8 mouse cellular contexts compared by ENCODE assay signal in the genomic region with DNA sequence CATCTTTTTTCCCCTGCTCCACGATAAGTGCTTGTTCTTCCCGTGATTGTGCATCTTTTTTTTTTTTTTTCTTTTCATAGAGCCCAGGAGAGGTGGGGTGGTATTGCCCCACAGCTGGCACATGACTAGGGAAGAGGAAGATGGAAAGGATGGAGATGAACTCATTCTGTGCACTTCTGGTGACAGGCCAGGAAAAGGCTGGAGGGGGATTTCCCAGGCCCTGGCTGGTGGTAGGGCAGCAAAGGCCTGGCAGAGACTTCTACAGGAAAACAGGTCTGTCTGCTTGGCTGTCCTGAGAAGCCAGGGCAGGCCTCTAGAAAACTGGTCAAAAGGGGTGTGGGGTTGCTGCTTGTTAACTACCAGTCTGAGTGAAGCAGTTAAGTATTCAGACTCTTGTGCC. TPM values are rescaled to one million over a fixed set of nuclear protein-coding genes. Genes with fewer than 3 reads are reported as not detected.
DNase-seq lines count a peak whose midpoint lies in the region; ATAC-seq lines count a peak whose summit lies in the region.

No protein-coding gene starts in this region.

- H3K27ac ChIP-seq in heart, embryonic 12.5 days (ENCODE audit: poor library complexity, severe bottlenecking), result no peak overlapping the region; the same call in 1 of the 2 replicates

- ATAC-seq in heart, embryonic 12.5 days (ENCODE audit: insufficient number of reproducible peaks, low FRiP score), result no peak
- ATAC-seq in megakaryocyte progenitor cell, adult 5-6 weeks (replicated peaks; ENCODE audit: poor library complexity), result 0 out of 2 replicates have a peak, but pooled peaks have one; percentile 8

- H3K9me3 ChIP-seq in heart, embryonic 12.5 days (replicated peaks), result no peaks in the 10 kb centered on the region

- peaks cover 40% of the 10 kb centered on the region for H3K4me1 ChIP-seq in heart, embryonic 12.5 days (replicated peaks)

- DNase-seq in left cerebral cortex, postnatal 4 days, result peak; percentile 37
- DNase-seq in left cerebral cortex, adult 11 months (ENCODE audit: low spot score), result no peak
- peak; percentile 35 for DNase-seq in cerebellum, adult 8-10 months
- peak; percentile 58 for DNase-seq in kidney, postnatal 10 days
- no peak for DNase-seq in layer of hippocampus, postnatal 25 days (ENCODE audit: extremely low spot score in 1 of 2, low spot score in 1 of 2)
- no peak for DNase-seq in left cerebral cortex, adult 8-10 months (ENCODE audit: low spot score in 2 of 2)

- peak overlapping the region; percentile 91 for H3K4me2 ChIP-seq in heart, embryonic 12.5 days

- WGBS in heart, embryonic 12.5 days, result 22% methylated on average over 2 of the region's 2 CpGs

- peak overlapping the region; percentile 89 for H3K9ac ChIP-seq in heart, embryonic 12.5 days

- no peaks in the 10 kb centered on the region for H3K36me3 ChIP-seq in heart, embryonic 12.5 days

- H3K27me3 ChIP-seq in heart, embryonic 12.5 days (replicated peaks), result no peaks in the 10 kb centered on the region

- H3K4me3 ChIP-seq in heart, embryonic 12.5 days, result peak overlapping the region; percentile 95

- intact Hi-C loops in left cerebral cortex, postnatal 4 days (cut with DNase I), result loop anchor here (5.0 kb wide), 1 partner anchor 89 kb away; no protein-coding TSS in a partner anchor

RNA-seq across cellular contexts. Expression of gene Znrf1, which starts 2.3 kb away (rescaled TPM):
- 100 to 1,000 TPM; 191 to 204 TPM for total RNA-seq in left cerebral cortex, postnatal 4 days (2021)
- polyA plus RNA-seq in heart, embryonic 12.5 days (2016; fragmentation: Nextera tagmentation; extraction: Ambion mirVana), result 33.1 and 35.1 TPM in 2 replicates
- total RNA-seq in megakaryocyte progenitor cell, adult 5-6 weeks (2015), result 71.1 and 76.6 TPM in 2 replicates
- 57.9 and 66.1 TPM in 2 replicates for total RNA-seq in megakaryocyte progenitor cell, adult 5-6 weeks (2017)
- 100 to 1,000 TPM; 106 to 116 TPM for total RNA-seq in layer of hippocampus, postnatal 25 days (2021)
- 100 to 1,000 TPM; 120 to 139 (median 129) TPM for total RNA-seq in left cerebral cortex, adult 8-10 months (2022)

RNA-seq across cellular contexts. Expression of gene Wdr59, which starts 16.3 kb away (rescaled TPM):
- total RNA-seq in left cerebral cortex, postnatal 4 days (2021), result 10 to 100 TPM; 23.9 to 25.5 TPM
- 4.7 and 4.9 TPM in 2 replicates for polyA plus RNA-seq in heart, embryonic 12.5 days (2016; fragmentation: Nextera tagmentation; extraction: Ambion mirVana)
- total RNA-seq in megakaryocyte progenitor cell, adult 5-6 weeks (2015), result 4.5 and 6.8 TPM in 2 replicates
- total RNA-seq in megakaryocyte progenitor cell, adult 5-6 weeks (2017), result 5.7 and 6.3 TPM in 2 replicates
- total RNA-seq in layer of hippocampus, postnatal 25 days (2021), result 10 to 100 TPM; 23.5 to 24.8 TPM
- total RNA-seq in left cerebral cortex, adult 8-10 months (2022), result 10 to 100 TPM; 19.5 to 21.7 (median 20.3) TPM

Comparison
In these comparisons a context has a peak if more than half of its experiments do, and no peak if none do; other contexts are left out.
1. DNase-seq: peak in left cerebral cortex, postnatal 4 days (single experiment), cerebellum, adult 8-10 months (single experiment) and kidney, postnatal 10 days (single experiment); none in left cerebral cortex, adult 11 months (single experiment), layer of hippocampus, postnatal 25 days (0 of 2) and left cerebral cortex, adult 8-10 months (0 of 2).